Mouse (Mus musculus): Measurements from ENCODE around the gene Prkce. TPM values are rescaled to one million over a fixed set of nuclear protein-coding genes. Genes with fewer than 3 reads are reported as not detected.

Gene Prkce
- polyA plus RNA-seq, 1 experiment from 2014 or later: 0.77 TPM

- Histone ChIP-seq H3K4me3 (ENCODE audit: low read depth, low read length) (no peak overlapping the region), H3K9me3 (replicated peaks; ENCODE audit: control insufficient read depth, low read length) (no peaks in the 10 kb centered on the region), H3K4me1 (ENCODE audit: control insufficient read depth, low read depth, low read length) (no peaks in the 10 kb centered on the region), H3K4me2 (ENCODE audit: low read depth, low read length) (no peak overlapping the region), H3K36me3 (ENCODE audit: control insufficient read depth, insufficient read depth) (no peaks in the 10 kb centered on the region), H3K27ac (ENCODE audit: low read length) (no peak overlapping the region), H3K9ac (ENCODE audit: low read depth, low read length) (no peak overlapping the region), H3K27me3 (ENCODE audit: control insufficient read depth, insufficient read depth, low read depth, low read length) (no peaks in the 10 kb centered on the region)
- 78% methylated on average over 3 of the region's 3 CpGs for WGBS (ENCODE audit: insufficient replicate concordance)
- ATAC-seq (ENCODE audit: low read depth): no peak
Observed at GRCm38 (mm10) chr17:86360849-86361248, 193.3 kb downstream of the Prkce start.

- no peak for ATAC-seq (ENCODE audit: low read depth)
- Histone ChIP-seq H3K4me3 (ENCODE audit: low read depth, low read length) (no peak overlapping the region), H3K4me2 (ENCODE audit: low read depth, low read length) (no peak overlapping the region), H3K9ac (ENCODE audit: low read depth, low read length) (no peak overlapping the region), H3K27ac (ENCODE audit: low read length) (no peak overlapping the region), H3K27me3 (ENCODE audit: control insufficient read depth, insufficient read depth, low read depth, low read length) (no peaks in the 10 kb centered on the region), H3K9me3 (replicated peaks; ENCODE audit: control insufficient read depth, low read length) (no peaks in the 10 kb centered on the region), H3K4me1 (ENCODE audit: control insufficient read depth, low read depth, low read length) (no peaks in the 10 kb centered on the region), H3K36me3 (ENCODE audit: control insufficient read depth, insufficient read depth) (no peaks in the 10 kb centered on the region)
- 57% methylated on average over 5 of the region's 5 CpGs for WGBS (ENCODE audit: insufficient replicate concordance)
Observed at GRCm38 (mm10) chr17:86363356-86363755, 195.8 kb downstream of the Prkce start.

GRCm38 (mm10) chr17:86364349-86365075 lies 196.9 kb downstream of the Prkce start:
- Histone ChIP-seq H3K4me3 (ENCODE audit: low read depth, low read length) (no peak overlapping the region), H3K9ac (ENCODE audit: low read depth, low read length) (no peak overlapping the region), H3K4me1 (ENCODE audit: control insufficient read depth, low read depth, low read length) (no peaks in the 10 kb centered on the region), H3K27ac (ENCODE audit: low read length) (no peak overlapping the region), H3K27me3 (ENCODE audit: control insufficient read depth, insufficient read depth, low read depth, low read length) (no peaks in the 10 kb centered on the region), H3K9me3 (replicated peaks; ENCODE audit: control insufficient read depth, low read length) (no peaks in the 10 kb centered on the region), H3K36me3 (ENCODE audit: control insufficient read depth, insufficient read depth) (no peaks in the 10 kb centered on the region), H3K4me2 (ENCODE audit: low read depth, low read length) (no peak overlapping the region)
- WGBS (ENCODE audit: insufficient replicate concordance): 57% methylated on average over 16 of the region's 16 CpGs
- no peak for ATAC-seq (ENCODE audit: low read depth)

GRCm38 (mm10) chr17:86366919-86367318 lies 199.3 kb downstream of the Prkce start:
- H3K27me3 ChIP-seq (ENCODE audit: control insufficient read depth, insufficient read depth, low read depth, low read length): no peaks in the 10 kb centered on the region
- WGBS (ENCODE audit: insufficient replicate concordance): 76% methylated on average over 10 of the region's 10 CpGs
- no peak for ATAC-seq (ENCODE audit: low read depth)
- no peaks in the 10 kb centered on the region for H3K9me3 ChIP-seq (replicated peaks; ENCODE audit: control insufficient read depth, low read length)
- H3K4me2 ChIP-seq (ENCODE audit: low read depth, low read length): no peak overlapping the region
- H3K27ac ChIP-seq (ENCODE audit: low read length): no peak overlapping the region
- H3K4me3 ChIP-seq (ENCODE audit: low read depth, low read length): no peak overlapping the region
- H3K9ac ChIP-seq (ENCODE audit: low read depth, low read length): no peak overlapping the region
- H3K4me1 ChIP-seq (ENCODE audit: control insufficient read depth, low read depth, low read length): no peaks in the 10 kb centered on the region
- H3K36me3 ChIP-seq (ENCODE audit: control insufficient read depth, insufficient read depth): no peaks in the 10 kb centered on the region

GRCm38 (mm10) chr17:86367676-86368075 lies 200.1 kb downstream of the Prkce start:
- H3K9me3 ChIP-seq (replicated peaks; ENCODE audit: control insufficient read depth, low read length): no peaks in the 10 kb centered on the region
- H3K9ac ChIP-seq (ENCODE audit: low read depth, low read length): no peak overlapping the region
- no peak overlapping the region for H3K4me3 ChIP-seq (ENCODE audit: low read depth, low read length)
- no peak for ATAC-seq (ENCODE audit: low read depth)
- no peak overlapping the region for H3K27ac ChIP-seq (ENCODE audit: low read length)
- no peaks in the 10 kb centered on the region for H3K4me1 ChIP-seq (ENCODE audit: control insufficient read depth, low read depth, low read length)
- H3K36me3 ChIP-seq (ENCODE audit: control insufficient read depth, insufficient read depth): no peaks in the 10 kb centered on the region
- no peaks in the 10 kb centered on the region for H3K27me3 ChIP-seq (ENCODE audit: control insufficient read depth, insufficient read depth, low read depth, low read length)
- 57% methylated on average over 7 of the region's 7 CpGs for WGBS (ENCODE audit: insufficient replicate concordance)
- H3K4me2 ChIP-seq (ENCODE audit: low read depth, low read length): no peak overlapping the region

GRCm38 (mm10) chr17:86370106-86370742 lies 202.6 kb downstream of the Prkce start:
- Histone ChIP-seq H3K9me3 (replicated peaks; ENCODE audit: control insufficient read depth, low read length) (no peaks in the 10 kb centered on the region), H3K4me3 (ENCODE audit: low read depth, low read length) (no peak overlapping the region), H3K36me3 (ENCODE audit: control insufficient read depth, insufficient read depth) (no peaks in the 10 kb centered on the region), H3K4me1 (ENCODE audit: control insufficient read depth, low read depth, low read length) (no peaks in the 10 kb centered on the region), H3K27ac (ENCODE audit: low read length) (no peak overlapping the region), H3K27me3 (ENCODE audit: control insufficient read depth, insufficient read depth, low read depth, low read length) (no peaks in the 10 kb centered on the region), H3K9ac (ENCODE audit: low read depth, low read length) (no peak overlapping the region), H3K4me2 (ENCODE audit: low read depth, low read length) (no peak overlapping the region)
- no peak for ATAC-seq (ENCODE audit: low read depth)
- WGBS (ENCODE audit: insufficient replicate concordance): 56% methylated on average over 8 of the region's 8 CpGs

- ATAC-seq (ENCODE audit: low read depth): no peak
- no peaks in the 10 kb centered on the region for H3K27me3 ChIP-seq (ENCODE audit: control insufficient read depth, insufficient read depth, low read depth, low read length)
- H3K4me1 ChIP-seq (ENCODE audit: control insufficient read depth, low read depth, low read length): no peaks in the 10 kb centered on the region
- WGBS (ENCODE audit: insufficient replicate concordance): 55% methylated on average over 4 of the region's 4 CpGs
- H3K4me2 ChIP-seq (ENCODE audit: low read depth, low read length): no peak overlapping the region
- no peak overlapping the region for H3K27ac ChIP-seq (ENCODE audit: low read length)
- no peaks in the 10 kb centered on the region for H3K9me3 ChIP-seq (replicated peaks; ENCODE audit: control insufficient read depth, low read length)
- H3K4me3 ChIP-seq (ENCODE audit: low read depth, low read length): no peak overlapping the region
- no peaks in the 10 kb centered on the region for H3K36me3 ChIP-seq (ENCODE audit: control insufficient read depth, insufficient read depth)
- no peak overlapping the region for H3K9ac ChIP-seq (ENCODE audit: low read depth, low read length)
Observed at GRCm38 (mm10) chr17:86371101-86371561, 203.5 kb downstream of the Prkce start.

GRCm38 (mm10) chr17:86376389-86376788 lies 208.8 kb downstream of the Prkce start:
- Histone ChIP-seq H3K36me3 (ENCODE audit: control insufficient read depth, insufficient read depth) (no peaks in the 10 kb centered on the region), H3K9ac (ENCODE audit: low read depth, low read length) (no peak overlapping the region), H3K27ac (ENCODE audit: low read length) (no peak overlapping the region), H3K4me1 (ENCODE audit: control insufficient read depth, low read depth, low read length) (no peaks in the 10 kb centered on the region), H3K27me3 (ENCODE audit: control insufficient read depth, insufficient read depth, low read depth, low read length) (no peaks in the 10 kb centered on the region), H3K4me2 (ENCODE audit: low read depth, low read length) (no peak overlapping the region), H3K9me3 (replicated peaks; ENCODE audit: control insufficient read depth, low read length) (no peaks in the 10 kb centered on the region), H3K4me3 (ENCODE audit: low read depth, low read length) (no peak overlapping the region)
- 60% methylated on average over 6 of the region's 6 CpGs for WGBS (ENCODE audit: insufficient replicate concordance)
- no peak for ATAC-seq (ENCODE audit: low read depth)

GRCm38 (mm10) chr17:86377863-86378262 lies 210.3 kb downstream of the Prkce start:
- no peak for ATAC-seq (ENCODE audit: low read depth)
- no peaks in the 10 kb centered on the region for H3K9me3 ChIP-seq (replicated peaks; ENCODE audit: control insufficient read depth, low read length)
- H3K4me1 ChIP-seq (ENCODE audit: control insufficient read depth, low read depth, low read length): no peaks in the 10 kb centered on the region
- no peaks in the 10 kb centered on the region for H3K36me3 ChIP-seq (ENCODE audit: control insufficient read depth, insufficient read depth)
- H3K27me3 ChIP-seq (ENCODE audit: control insufficient read depth, insufficient read depth, low read depth, low read length): no peaks in the 10 kb centered on the region
- no peak overlapping the region for H3K9ac ChIP-seq (ENCODE audit: low read depth, low read length)
- 70% methylated on average over 9 of the region's 9 CpGs for WGBS (ENCODE audit: insufficient replicate concordance)
- H3K4me2 ChIP-seq (ENCODE audit: low read depth, low read length): no peak overlapping the region
- H3K27ac ChIP-seq (ENCODE audit: low read length): no peak overlapping the region
- H3K4me3 ChIP-seq (ENCODE audit: low read depth, low read length): no peak overlapping the region
